Mouse (Mus musculus) stomach, adult 2 months (tissue): ENCODE measurements around the gene Cd151. TPM values are rescaled to one million over a fixed set of nuclear protein-coding genes. Genes with fewer than 3 reads are reported as not detected.

Source experiments
- polyA plus RNA-seq: library from polyadenylated mRNA; depleted of rRNA; stranded (reverse); fragments of >200 nt; gene quantifications from 2 replicates; pipeline ENCODE4 v1.2.3, GENCODE M21; 2012; rRNA removed

The Cd151 gene
- polyA plus RNA-seq, result 169 and 189 TPM in 2 replicates

GRCm38 (mm10) chr7:141467230-141468030 is at the start of gene Cd151:
Cd151 (plus strand) TSS chr7:141467392.

DNA sequence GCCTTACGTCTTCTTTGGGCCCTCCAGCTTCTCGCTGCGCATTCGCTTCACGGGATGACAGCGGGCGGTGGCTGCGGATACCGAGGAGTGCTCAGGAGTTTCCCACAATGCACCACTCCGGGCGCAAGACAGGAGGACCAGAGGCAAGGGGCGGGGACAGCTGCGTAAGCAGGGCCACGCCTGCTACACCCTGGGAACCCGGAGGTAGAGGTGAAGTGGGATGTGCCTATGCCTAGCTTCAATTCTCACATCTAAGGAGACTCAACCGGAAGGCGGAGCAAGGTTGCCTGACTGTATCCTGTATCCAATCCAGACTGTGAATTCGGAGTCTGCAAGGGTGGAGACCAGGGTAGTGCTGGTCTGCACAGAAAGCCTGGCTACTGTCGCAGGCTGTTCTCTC is 37.9 kb upstream of the Cd151 start, which contains the start of gene Cend1:
Cend1 (minus strand) TSS at position 182 of the 400 bp plus-strand sequence.

DNA sequence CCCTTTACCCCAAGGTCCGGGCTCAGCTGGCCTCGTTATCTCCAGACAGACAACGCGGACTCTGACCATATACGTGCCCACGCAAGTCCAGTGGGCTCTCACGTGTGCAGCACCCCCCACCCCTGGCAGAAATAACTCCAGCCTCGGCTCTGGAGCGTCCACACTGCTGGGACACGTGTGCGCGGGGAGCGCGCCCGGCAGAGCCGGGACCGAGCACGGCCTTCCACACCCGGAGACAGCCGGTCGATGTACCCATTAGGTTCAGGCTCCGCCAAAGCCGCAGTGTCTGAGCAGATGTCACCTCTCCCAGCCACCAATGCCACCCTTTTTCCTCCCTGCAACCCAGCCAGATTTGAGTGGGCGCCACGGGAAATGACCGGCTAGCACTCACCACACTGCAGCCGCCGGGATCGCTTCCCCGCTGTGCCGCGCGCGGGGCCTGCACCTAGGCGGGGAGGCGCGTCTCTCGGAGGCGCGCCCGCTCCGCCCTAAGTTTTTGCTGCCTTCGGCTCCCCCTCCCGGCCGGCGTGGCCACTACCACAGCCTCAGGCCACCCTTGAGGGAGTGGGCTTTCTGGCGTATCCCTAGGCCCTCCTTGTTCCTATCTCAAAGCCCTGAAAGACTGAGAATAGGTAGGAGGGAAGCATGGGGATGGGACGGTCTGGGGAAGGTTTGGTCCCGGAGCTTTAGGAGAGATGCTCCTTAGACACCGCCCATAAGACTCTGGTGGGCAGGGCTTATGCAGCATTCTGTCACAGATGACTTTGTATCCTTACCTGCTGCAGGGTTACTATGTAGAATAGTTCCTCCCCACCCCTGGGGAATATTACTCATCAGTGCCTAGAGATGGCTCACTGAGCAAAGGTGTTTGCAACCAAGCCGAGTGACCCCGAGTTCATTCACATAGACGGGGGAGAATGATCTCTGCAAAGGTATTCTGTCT is 29.7 kb upstream of the Cd151 start, which contains the start of gene Slc25a22:
Slc25a22 (minus strand) TSS at position 715 of the 943 bp plus-strand sequence.

GRCm38 (mm10) chr7:141443828-141444237 is 23.4 kb upstream of the Cd151 start, which contains the start of gene Pidd1:
Pidd1 (minus strand) TSS chr7:141444025.

GRCm38 (mm10) chr7:141447110-141447991 is 19.8 kb upstream of the Cd151 start, which contains the start of gene Rplp2:
Rplp2 (plus strand) TSS chr7:141447370.

GRCm38 (mm10) chr7:141454967-141455551 is 12.1 kb upstream of the Cd151 start, which contains the start of gene Pnpla2:
Pnpla2 (plus strand) TSS chr7:141455198.

GRCm38 (mm10) chr7:141460391-141461113 is 6.6 kb upstream of the Cd151 start, which contains the start of gene Cracr2b:
Cracr2b (plus strand) TSS chr7:141461094.

GRCm38 (mm10) chr7:141475011-141475804 is 8.0 kb downstream of the Cd151 start, which contains the start of the genes Polr2l and Tspan4:
Polr2l (minus strand) TSS chr7:141475132.
Tspan4 (plus strand) TSS chr7:141475240.

Other genes starting within 250 kb of the Cd151 start
- 15.5 and 16.7 TPM in 2 replicates for gene Phrf1, start 238.6 kb upstream of the Cd151 start, polyA plus RNA-seq
- 43.3 and 72.0 TPM in 2 replicates for gene Irf7, start 200.9 kb upstream of the Cd151 start, polyA plus RNA-seq
- gene Cdhr5, start 190.6 kb upstream of the Cd151 start, polyA plus RNA-seq, result 1.7 and 3.0 TPM in 2 replicates
- gene Sct, start 188.3 kb upstream of the Cd151 start, polyA plus RNA-seq, result 0.56 and 1.6 TPM in 2 replicates
- not detected in 2 replicates for gene Drd4, start 175.4 kb upstream of the Cd151 start, polyA plus RNA-seq
- 10.8 and 14.7 TPM in 2 replicates for gene Deaf1, start 139.7 kb upstream of the Cd151 start, polyA plus RNA-seq
- gene Tmem80, start 139.7 kb upstream of the Cd151 start, polyA plus RNA-seq, result 8.8 and 10.4 TPM in 2 replicates
- 120 and 128 TPM in 2 replicates for gene Eps8l2, start 128.5 kb upstream of the Cd151 start, polyA plus RNA-seq
- 99.5 and 105 TPM in 2 replicates for gene Taldo1, start 75.2 kb upstream of the Cd151 start, polyA plus RNA-seq
- 18.6 and 20.4 TPM in 2 replicates for gene Gatd1, start 53.3 kb upstream of the Cd151 start, polyA plus RNA-seq
- 1.4 and 1.5 TPM in 2 replicates for gene Cend1, start 37.9 kb upstream of the Cd151 start, polyA plus RNA-seq
- 41.6 and 43.2 TPM in 2 replicates for gene Slc25a22, start 29.5 kb upstream of the Cd151 start, polyA plus RNA-seq
- gene Pidd1, start 23.4 kb upstream of the Cd151 start, polyA plus RNA-seq, result 4.1 and 4.6 TPM in 2 replicates
- gene Rplp2, start 20.0 kb upstream of the Cd151 start, polyA plus RNA-seq, result 175 and 185 TPM in 2 replicates
- 120 and 147 TPM in 2 replicates for gene Pnpla2, start 12.2 kb upstream of the Cd151 start, polyA plus RNA-seq
- gene Cracr2b, start 6.3 kb upstream of the Cd151 start, polyA plus RNA-seq, result 78.0 and 82.9 TPM in 2 replicates
- 16.5 and 20.9 TPM in 2 replicates for gene Polr2l, start 7.7 kb downstream of the Cd151 start, polyA plus RNA-seq
- 20.3 and 24.1 TPM in 2 replicates for gene Tspan4, start 7.8 kb downstream of the Cd151 start, polyA plus RNA-seq
- 20.7 and 26.4 TPM in 2 replicates for gene Chid1, start 72.5 kb downstream of the Cd151 start, polyA plus RNA-seq
- 18.1 and 23.1 TPM in 2 replicates for gene Ap2a2, start 94.8 kb downstream of the Cd151 start, polyA plus RNA-seq
- 239 and 241 TPM in 2 replicates for gene Muc6, start 187.9 kb downstream of the Cd151 start, polyA plus RNA-seq
- gene Muc2, start 222.9 kb downstream of the Cd151 start, polyA plus RNA-seq, result 0.31 and 1.0 TPM in 2 replicates